Mouse (Mus musculus): ENCODE measurements around the gene Cxcl9. TPM values are rescaled to one million over a fixed set of nuclear protein-coding genes. Genes with fewer than 3 reads are reported as not detected.

The Cxcl9 gene
- total RNA-seq, 2 experiments from 2014 or later, result 0.90 to 1.4 TPM

GRCm38 (mm10) chr5:92348794-92349413 is 21.0 kb upstream of the Cxcl9 start, which contains the start of gene Cxcl10:
Gene Cxcl10 (minus strand): TSS chr5:92348889.
- peak; percentile 32 for DNase-seq
- intact Hi-C loops (cut with DNase I; ENCODE audit: low total_unique reads), result no loop called here

DNA sequence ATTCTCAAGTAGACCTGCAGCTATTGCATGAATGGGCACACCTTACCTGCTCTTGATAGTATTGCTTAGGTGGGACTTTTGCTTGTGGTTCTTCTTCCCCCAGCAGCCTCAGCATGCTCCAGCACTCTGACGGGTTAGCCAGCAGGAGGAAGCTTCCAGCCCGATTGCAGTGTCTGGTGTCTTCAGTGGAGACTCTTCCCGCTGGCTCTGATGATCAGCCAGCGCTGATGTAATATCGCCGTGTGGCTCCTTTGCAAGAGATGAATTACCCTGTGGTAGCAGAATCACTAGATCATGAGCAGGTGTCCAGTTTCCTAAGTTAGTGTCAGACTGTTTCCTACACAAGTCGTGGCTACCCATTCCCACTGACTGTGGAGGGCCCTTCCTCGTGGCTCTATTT is 17.1 kb upstream of the Cxcl9 start:
- peak; percentile 40 for DNase-seq

GRCm38 (mm10) chr5:92340606-92341005 is 12.7 kb upstream of the Cxcl9 start:
- no peak for DNase-seq
- intact Hi-C loops (cut with DNase I; ENCODE audit: low total_unique reads), result no loop called here

More for the DNA sequence above, 17.1 kb upstream of the Cxcl9 start:
- intact Hi-C loops (cut with DNase I; ENCODE audit: low total_unique reads), result no loop called here

GRCm38 (mm10) chr5:92336743-92337142 is 8.9 kb upstream of the Cxcl9 start:
- intact Hi-C loops (cut with DNase I; ENCODE audit: low total_unique reads), result no loop called here
- DNase-seq, result no peak

DNA sequence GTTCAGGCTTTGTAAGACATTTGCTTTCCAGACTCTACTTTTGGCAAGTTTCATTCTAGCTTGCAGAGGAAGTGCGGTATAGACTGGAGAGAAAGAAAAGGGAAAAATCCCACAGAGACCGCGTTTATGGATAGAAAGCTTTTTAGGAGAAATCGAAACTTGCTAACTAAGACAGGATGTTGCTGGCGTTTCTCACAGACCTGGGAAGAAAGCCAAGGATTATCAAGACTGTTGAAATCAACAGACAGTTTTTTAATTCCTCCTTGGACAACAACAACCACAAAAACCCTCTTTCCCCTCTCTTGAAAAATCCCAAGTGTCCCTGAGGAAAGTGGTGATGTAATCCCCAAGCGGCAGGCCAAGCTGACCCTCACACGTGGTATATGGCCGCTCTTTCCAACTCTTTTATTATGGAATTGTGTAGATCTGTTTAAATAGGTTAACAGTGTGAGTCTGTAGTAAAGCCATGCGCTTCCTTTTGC is 4.5 kb upstream of the Cxcl9 start:
- intact Hi-C loops (cut with DNase I; ENCODE audit: low total_unique reads), result no loop called here
- peak; percentile 51 for DNase-seq

GRCm38 (mm10) chr5:92331635-92332338 is 3.9 kb upstream of the Cxcl9 start, which contains the start of gene Art3:
Gene Art3 (plus strand): TSS chr5:92331827.
- intact Hi-C loops (cut with DNase I; ENCODE audit: low total_unique reads), result no loop called here
- DNase-seq, result no peak

DNA sequence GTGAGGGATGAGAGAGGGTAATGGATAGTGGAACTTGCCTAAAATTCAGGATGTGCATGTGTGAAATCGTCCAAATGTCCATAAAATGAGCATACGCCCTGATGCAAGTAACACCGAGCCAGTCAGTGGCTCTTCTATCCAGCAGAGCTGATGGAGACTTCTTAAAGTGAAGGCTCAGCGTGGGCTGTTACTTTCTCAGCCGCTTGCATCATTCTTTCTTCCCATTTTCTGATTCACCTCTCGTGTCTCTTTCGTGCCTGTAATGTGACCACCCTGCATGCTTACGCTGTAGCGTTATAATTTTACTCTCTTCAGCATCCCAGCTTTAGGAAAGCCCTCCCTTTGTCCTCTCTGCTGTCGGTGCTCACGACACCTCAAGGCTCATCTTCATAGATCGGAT is 3.2 kb upstream of the Cxcl9 start:
- intact Hi-C loops (cut with DNase I; ENCODE audit: low total_unique reads), result no loop called here
- DNase-seq, result no peak

DNA sequence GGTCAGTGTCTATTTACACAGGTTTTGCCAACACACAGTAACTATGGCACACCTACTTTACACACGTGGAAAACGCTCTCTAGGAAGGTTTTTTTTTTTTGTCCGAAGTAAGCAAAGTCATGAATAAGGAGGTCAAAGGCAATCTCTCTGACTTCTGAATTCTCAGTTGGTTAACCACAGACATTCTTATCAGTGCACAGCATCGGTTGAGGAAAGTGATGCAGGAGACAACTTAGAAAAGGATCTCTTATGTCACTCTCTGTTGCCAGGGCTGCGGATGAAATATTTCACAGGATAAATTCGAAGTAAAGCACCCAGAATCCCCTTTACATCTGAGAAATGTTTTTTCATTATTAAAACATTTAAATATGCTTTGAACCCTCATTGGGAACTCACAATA is 512 bp downstream of the Cxcl9 start:
- no peak for DNase-seq
- intact Hi-C loops (cut with DNase I; ENCODE audit: low total_unique reads), result no loop called here

DNA sequence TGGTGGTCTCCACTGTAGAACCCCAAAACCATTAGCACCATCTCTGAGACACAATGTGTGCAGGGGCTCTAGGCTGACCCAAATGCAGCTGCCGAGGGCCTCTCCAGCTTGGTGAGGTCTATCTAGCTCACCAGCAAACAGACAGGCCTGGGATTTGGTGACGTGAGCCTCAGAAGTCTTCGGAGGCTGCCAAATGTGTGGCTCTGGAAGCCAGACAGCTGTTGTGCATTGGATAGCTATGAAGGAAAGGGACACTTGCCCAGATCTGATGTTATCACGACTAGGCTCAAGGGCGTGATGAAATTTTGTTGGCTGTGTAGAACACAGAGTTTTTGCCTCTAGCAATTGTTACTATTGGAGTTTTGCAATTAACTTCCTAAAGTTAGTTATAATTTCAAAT is 4.6 kb downstream of the Cxcl9 start:
- intact Hi-C loops (cut with DNase I; ENCODE audit: low total_unique reads), result no loop called here

DNA sequence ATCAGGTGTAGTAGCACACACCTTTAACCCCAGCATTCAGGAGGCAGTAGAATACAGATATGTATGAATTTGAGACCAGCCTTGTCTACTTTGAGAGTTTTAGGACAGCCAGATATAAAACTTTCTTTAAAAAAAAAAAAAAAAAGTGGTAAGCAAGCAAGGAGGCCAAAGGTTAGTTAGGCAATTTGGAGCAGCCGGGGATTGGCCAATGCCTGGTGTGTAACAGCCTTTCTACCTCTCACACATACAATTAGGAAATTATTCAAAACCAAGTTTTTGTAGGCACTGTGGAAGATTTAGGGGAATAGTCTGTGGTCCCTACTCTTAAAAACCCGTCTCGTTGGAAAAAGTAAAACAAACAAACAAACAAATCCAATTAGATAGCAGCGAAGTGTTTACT is 5.3 kb downstream of the Cxcl9 start:
- intact Hi-C loops (cut with DNase I; ENCODE audit: low total_unique reads), result no loop called here
- DNase-seq, result no peak

More for the DNA sequence above, 4.6 kb downstream of the Cxcl9 start:
- DNase-seq, result peak; percentile 82

GRCm38 (mm10) chr5:92321631-92322400 is 6.1 kb downstream of the Cxcl9 start:
- DNase-seq, result no peak
- intact Hi-C loops (cut with DNase I; ENCODE audit: low total_unique reads), result no loop called here

DNA sequence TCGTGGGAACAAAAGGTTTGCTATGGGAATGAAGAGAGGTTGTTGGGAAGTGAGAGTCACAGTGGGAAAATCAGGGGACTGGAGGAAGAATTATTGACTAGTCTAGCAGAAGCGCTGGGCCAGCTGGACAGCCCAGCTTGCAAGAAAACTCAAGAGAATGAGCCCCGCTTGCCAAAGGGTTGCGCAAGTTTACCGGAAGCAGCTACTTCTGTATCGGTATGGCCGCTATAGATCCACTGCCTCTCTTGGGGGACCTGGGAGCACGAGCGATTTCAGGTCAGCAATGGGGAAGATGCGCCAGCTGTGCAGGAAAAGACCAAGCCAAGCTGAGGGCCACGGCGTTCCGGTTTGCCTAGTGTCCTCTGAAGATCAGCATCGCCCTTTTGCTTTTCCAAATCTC is 9.3 kb downstream of the Cxcl9 start:
- intact Hi-C loops (cut with DNase I; ENCODE audit: low total_unique reads), result no loop called here
- peak; percentile 51 for DNase-seq

- intact Hi-C loops (cut with DNase I; ENCODE audit: low total_unique reads), result no loop called here
- DNase-seq, result no peak
Measured at GRCm38 (mm10) chr5:92318119-92318518, 9.8 kb downstream of the Cxcl9 start.

DNA sequence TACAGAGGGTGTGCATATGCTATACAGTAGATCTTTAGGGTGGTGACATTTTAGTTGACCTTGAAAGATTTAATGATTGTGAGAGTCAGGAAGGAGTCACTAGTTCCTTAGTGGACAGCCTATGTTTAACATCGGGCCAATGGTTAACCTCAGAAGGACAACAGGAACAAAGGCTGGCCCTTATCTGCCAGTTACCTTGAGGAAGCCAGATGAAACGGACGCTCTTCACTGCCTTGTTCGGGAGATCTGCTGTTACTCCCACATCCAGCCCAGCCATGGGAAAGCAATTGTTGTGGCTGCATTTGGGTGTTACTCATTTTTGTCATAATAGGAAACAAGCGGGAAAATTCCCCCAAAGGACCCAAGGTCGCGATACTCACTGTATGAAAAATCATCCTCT is 14.1 kb downstream of the Cxcl9 start:
- DNase-seq, result no peak
- intact Hi-C loops (cut with DNase I; ENCODE audit: low total_unique reads), result loop anchor here (5.0 kb wide), 2 partner anchors 69 to 84 kb away; no protein-coding TSS in a partner anchor

DNA sequence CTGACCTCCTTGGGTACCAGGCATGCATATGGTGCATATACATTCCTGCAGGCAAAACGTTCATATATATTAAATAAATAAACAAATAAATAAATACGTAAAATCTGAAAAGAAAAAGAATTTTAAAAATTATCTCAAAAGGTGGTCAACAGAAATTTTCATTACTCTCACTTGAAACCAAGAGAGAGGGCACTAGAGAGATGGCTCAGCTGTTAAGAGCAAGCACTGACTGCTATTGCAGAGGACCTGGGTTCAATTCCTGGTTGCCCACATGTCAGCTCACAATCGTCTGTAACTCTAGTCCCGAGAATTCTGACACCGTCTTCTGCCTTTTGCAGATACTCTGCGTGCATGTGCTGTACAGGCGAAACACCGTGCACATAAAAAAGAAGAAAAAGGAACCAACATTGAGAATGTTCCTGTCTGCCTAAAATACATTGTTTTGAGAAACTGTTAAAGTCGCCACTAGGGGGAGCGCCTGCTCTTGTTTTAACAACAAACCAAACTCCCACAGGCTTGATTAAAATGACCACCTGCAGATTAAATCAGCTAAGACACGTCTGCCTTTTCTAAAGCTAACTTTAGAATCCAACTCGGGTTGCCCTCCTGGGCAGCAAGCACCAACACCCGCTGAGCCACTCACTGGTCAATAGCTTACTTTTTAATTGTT is 15.7 kb downstream of the Cxcl9 start:
- intact Hi-C loops (cut with DNase I; ENCODE audit: low total_unique reads), result loop anchor here (5.0 kb wide), 2 partner anchors 70 to 85 kb away; no protein-coding TSS in a partner anchor
- DNase-seq, result peak; percentile 84

DNA sequence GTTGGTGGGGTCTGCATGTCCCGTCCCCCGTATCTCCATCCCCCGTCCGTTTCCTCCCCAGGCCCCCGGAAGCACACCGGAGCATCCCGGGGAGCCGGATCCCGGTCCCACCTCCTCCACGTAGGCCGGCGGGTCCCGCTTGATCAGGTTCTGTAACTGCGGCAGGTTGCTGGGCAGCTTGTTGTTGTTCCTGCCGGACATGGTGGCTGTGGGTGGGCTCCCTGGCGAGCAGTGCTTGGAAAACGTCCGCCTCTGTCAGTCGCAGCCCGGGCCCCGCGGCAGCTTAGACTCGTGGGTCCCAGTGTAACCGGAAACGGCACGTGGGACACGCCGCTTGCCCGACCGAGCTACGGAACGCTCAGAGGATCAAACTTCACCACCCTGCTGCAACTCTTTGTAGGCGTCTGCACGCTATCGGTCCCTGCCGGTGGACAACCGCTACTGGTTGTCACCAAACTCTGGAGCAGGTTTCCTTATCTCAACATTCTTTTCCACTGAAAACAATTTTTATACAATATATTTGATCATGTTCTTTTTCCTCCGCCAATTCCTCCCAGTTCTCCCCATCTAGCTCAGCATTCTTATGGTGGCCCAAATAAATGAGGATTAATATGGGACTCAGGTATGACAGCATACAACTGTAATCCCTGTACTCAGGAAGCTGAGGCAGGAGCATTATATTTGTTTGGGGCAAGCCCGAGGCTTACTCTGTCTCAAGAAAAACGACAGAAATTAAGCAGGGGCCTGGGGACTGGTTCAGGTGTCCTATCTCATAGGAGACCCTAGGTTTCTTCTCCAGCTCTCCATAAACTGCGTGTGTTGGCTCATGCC is 18.0 kb downstream of the Cxcl9 start, which contains the start of gene Sdad1:
Gene Sdad1 (minus strand): TSS at position 799 of the 831 bp plus-strand sequence.
- intact Hi-C loops (cut with DNase I; ENCODE audit: low total_unique reads), result loop anchor here (5.0 kb wide), 2 partner anchors 72 to 87 kb away; no protein-coding TSS in a partner anchor
- DNase-seq, result peak; percentile 91

DNA sequence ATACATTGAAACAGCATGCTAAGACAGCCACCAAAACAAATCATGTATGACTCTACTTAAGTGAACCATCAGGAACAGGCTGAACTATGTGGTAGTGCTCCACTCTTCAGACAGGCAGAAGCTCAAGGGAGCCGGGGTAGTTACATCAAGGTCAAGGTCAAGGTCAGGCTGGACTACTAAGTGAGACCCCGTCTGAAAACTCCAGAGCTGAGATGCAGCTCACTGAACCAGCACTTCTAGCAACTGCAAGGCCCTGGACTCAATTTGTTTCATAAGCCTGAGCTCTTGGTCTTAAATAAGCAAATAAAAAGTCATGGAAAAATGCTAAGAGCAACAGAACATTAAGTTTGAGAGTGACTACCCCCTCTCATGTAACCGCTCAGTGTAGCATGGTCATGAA is 23.6 kb downstream of the Cxcl9 start:
- DNase-seq, result no peak
- intact Hi-C loops (cut with DNase I; ENCODE audit: low total_unique reads), result no loop called here

- DNase-seq, result no peak
- intact Hi-C loops (cut with DNase I; ENCODE audit: low total_unique reads), result no loop called here
Measured at GRCm38 (mm10) chr5:92302149-92302840, 25.6 kb downstream of the Cxcl9 start.
